Mouse (Mus musculus) midbrain, embryonic 13.5 days (tissue): ENCODE data around the gene Gapdh. TPM values are rescaled to one million over a fixed set of nuclear protein-coding genes. Genes with fewer than 3 reads are reported as not detected.

Experiments
- ATAC-seq: fragments of 200-750 bp; cut with Nextera tagmentation; 2 replicates; pipeline ENCODE4 v1.8.0; 2017; ENCODE audit warnings: mild to moderate bottlenecking, moderate TSS enrichment, moderate library complexity
- H3K27ac ChIP-seq: fragments of 300-500 bp; sonication (generic); 2 replicates; pipeline ENCODE4 v1.5.1; 2015; ENCODE audit warnings: inconsistent platforms, mild to moderate bottlenecking, moderate library complexity
- H3K27me3 ChIP-seq: fragments of 300-500 bp; sonication (generic); 2 replicates; pipeline ENCODE4 v1.6.1; 2015; ENCODE audit warnings: mild to moderate bottlenecking, inconsistent platforms
- H3K36me3 ChIP-seq: fragments of 300-500 bp; sonication (generic); 2 replicates; pipeline ENCODE4 v1.6.1; 2015; ENCODE audit warnings: mild to moderate bottlenecking, inconsistent platforms
- H3K4me1 ChIP-seq: fragments of 300-500 bp; sonication (generic); replicated peaks from 2 replicates; pipeline ENCODE4 v1.6.1; 2015; ENCODE audit warnings: inconsistent platforms
- H3K4me2 ChIP-seq: fragments of 300-500 bp; sonication (generic); replicated peaks from 2 replicates; pipeline ENCODE4 v1.6.1; 2015; ENCODE audit warnings: moderate library complexity, mild to moderate bottlenecking, inconsistent platforms
- H3K4me3 ChIP-seq: fragments of 300-500 bp; sonication (generic); replicated peaks from 2 replicates; pipeline ENCODE4 v1.5.1; 2015; ENCODE audit warnings: mild to moderate bottlenecking, inconsistent platforms
- H3K9ac ChIP-seq: fragments of 300-500 bp; sonication (generic); replicated peaks from 2 replicates; pipeline ENCODE4 v1.6.1; 2015; ENCODE audit warnings: mild to moderate bottlenecking, inconsistent platforms
- H3K9me3 ChIP-seq: fragments of 300-500 bp; sonication (generic); 2 replicates; pipeline ENCODE4 v1.6.1; 2016; ENCODE audit warnings: mild to moderate bottlenecking, inconsistent platforms
- WGBS: fragments of 180-500 bp; shearing (Covaris S2); methylation state at CpG from one replicate; pipeline ENCODE4 v1.1.7; 2015; 5-methylcytosine and 5-hydroxymethylcytosine counted together
- polyA plus RNA-seq: library from polyadenylated mRNA; unstranded; fragments of >200 nt; fragmentation: Nextera tagmentation; extraction: Ambion mirVana; gene quantifications from 2 replicates; pipeline ENCODE4 v1.2.1, GENCODE M21; 2015

Gapdh gene
- 1,484 and 1,546 TPM in 2 replicates for polyA plus RNA-seq

DNA sequence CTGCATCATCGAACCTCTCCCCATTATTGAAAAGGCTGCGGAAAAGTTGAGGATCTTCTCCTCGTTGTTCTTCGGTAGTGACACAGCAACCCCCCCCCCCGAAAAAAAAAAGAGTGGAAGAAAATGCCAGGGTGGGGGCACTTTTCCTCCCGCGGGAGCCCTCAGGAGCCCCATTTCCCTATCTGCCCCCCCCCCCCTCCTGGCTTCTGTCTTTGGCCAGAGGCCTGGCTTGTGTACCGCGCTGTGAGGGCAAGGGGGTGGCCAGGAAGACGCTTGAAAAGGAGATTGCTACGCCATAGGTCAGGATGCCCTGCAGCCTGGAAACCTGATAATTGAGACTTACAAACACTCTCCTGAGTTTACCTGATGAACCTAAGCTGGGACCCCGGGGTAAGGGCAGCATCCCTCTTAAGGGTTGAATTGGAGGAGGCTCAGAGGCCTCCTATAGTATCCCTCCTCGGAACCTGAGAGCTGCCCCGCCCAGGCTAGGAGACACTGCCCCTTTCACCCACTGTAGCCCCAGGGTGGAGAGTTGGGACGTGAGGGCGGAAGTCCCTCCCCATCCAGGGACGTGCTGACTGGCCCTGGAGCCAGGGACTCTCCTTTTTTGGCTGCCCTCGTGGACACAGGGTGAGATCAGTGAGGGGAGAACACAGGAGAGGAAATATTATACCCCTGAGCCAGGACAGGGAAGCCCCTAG lies at the start of gene Gapdh:
Gapdh (minus strand) TSS at position 417 of the 701 bp plus-strand sequence.
- peak within 1 kb of the TSS; percentile 96 for H3K4me2 ChIP-seq
- peaks cover 47% of the 10 kb centered on the region for H3K4me1 ChIP-seq
- H3K9ac ChIP-seq = peak within 1 kb of the TSS; percentile 98
- H3K4me3 ChIP-seq = peak within 1 kb of the TSS; percentile 98
- H3K27me3 ChIP-seq = no peaks in the 10 kb centered on the region
- H3K9me3 ChIP-seq = no peaks in the 10 kb centered on the region
- H3K27ac ChIP-seq = peak within 1 kb of the TSS; percentile 94
- peak; percentile 13 for ATAC-seq
- H3K36me3 ChIP-seq = peaks cover 65% of the 10 kb centered on the region
- 0% methylated on average over 18 of the region's 18 CpGs for WGBS

GRCm38 (mm10) chr6:125215148-125215954 lies 49.1 kb upstream of the Gapdh start, which contains the start of gene Vamp1:
TSS of gene Vamp1 (plus strand) at chr6:125215551.
- Histone ChIP-seq H3K9ac (peak within 1 kb of the TSS; percentile 79), H3K4me1 (peaks cover 11% of the 10 kb centered on the region), H3K36me3 (no peaks in the 10 kb centered on the region; the same call in 1 of the 2 replicates), H3K4me3 (peak within 1 kb of the TSS; percentile 72), H3K27me3 (peaks cover 33% of the 10 kb centered on the region), H3K27ac (peak within 1 kb of the TSS; percentile 77), H3K9me3 (no peaks in the 10 kb centered on the region), H3K4me2 (peak within 1 kb of the TSS; percentile 95)
- peak; percentile 97 for ATAC-seq
- under 1% methylated on average over 48 of the region's 48 CpGs for WGBS

- Histone ChIP-seq H3K9ac (no peak overlapping the region), H3K27me3 (peaks cover 37% of the 10 kb centered on the region), H3K4me3 (no peak overlapping the region), H3K4me1 (peaks cover 11% of the 10 kb centered on the region), H3K9me3 (no peaks in the 10 kb centered on the region), H3K4me2 (no peak overlapping the region), H3K36me3 (no peaks in the 10 kb centered on the region), H3K27ac (no peak overlapping the region)
- WGBS = 79% methylated on average over 6 of the region's 6 CpGs
- ATAC-seq = no peak
Observed at GRCm38 (mm10) chr6:125213715-125214114, 47.4 kb upstream of the Gapdh start.

GRCm38 (mm10) chr6:125213129-125213528 lies 46.9 kb upstream of the Gapdh start:
- Histone ChIP-seq H3K9ac (no peak overlapping the region), H3K4me2 (no peak overlapping the region), H3K4me3 (no peak overlapping the region), H3K4me1 (peaks cover 11% of the 10 kb centered on the region), H3K27me3 (peaks cover 37% of the 10 kb centered on the region), H3K27ac (no peak overlapping the region), H3K9me3 (no peaks in the 10 kb centered on the region), H3K36me3 (no peaks in the 10 kb centered on the region)
- 76% methylated on average over 6 of the region's 6 CpGs for WGBS
- no peak for ATAC-seq

GRCm38 (mm10) chr6:125212621-125213020 lies 46.4 kb upstream of the Gapdh start:
- Histone ChIP-seq H3K36me3 (no peaks in the 10 kb centered on the region), H3K4me1 (peaks cover 11% of the 10 kb centered on the region), H3K9ac (no peak overlapping the region), H3K27ac (no peak overlapping the region), H3K27me3 (peaks cover 37% of the 10 kb centered on the region), H3K4me2 (no peak overlapping the region), H3K9me3 (no peaks in the 10 kb centered on the region), H3K4me3 (no peak overlapping the region)
- 56% methylated on average over 2 of the region's 2 CpGs for WGBS
- no peak for ATAC-seq

DNA sequence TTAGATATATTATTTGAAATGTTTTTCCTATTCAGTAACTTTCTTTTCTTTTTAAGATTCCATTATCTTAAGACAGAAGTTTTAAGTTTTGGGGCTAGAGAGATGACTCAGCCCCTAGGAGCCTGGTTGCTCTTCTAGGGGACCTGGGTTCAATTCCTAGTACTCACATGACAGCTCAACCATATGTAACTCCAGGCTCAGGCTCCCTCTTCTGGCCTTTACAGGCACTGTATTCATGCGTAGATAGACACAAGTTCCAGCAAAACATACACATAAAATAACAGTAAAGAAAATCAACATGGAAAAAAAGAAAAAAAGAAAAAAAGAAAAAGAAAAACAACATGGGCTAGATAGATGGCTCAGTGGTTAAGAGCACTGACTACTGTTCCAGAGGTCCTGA lies 44.2 kb upstream of the Gapdh start:
- H3K4me2 ChIP-seq = no peak overlapping the region
- no peaks in the 10 kb centered on the region for H3K36me3 ChIP-seq
- peaks cover 30% of the 10 kb centered on the region for H3K27me3 ChIP-seq
- WGBS = 79% methylated on average over 1 of the region's 1 CpGs
- H3K9ac ChIP-seq = no peak overlapping the region
- no peak for ATAC-seq
- H3K4me1 ChIP-seq = no peaks in the 10 kb centered on the region
- no peak overlapping the region for H3K27ac ChIP-seq
- H3K9me3 ChIP-seq = no peaks in the 10 kb centered on the region
- no peak overlapping the region for H3K4me3 ChIP-seq

- WGBS = 84% methylated on average over 5 of the region's 5 CpGs
- no peaks in the 10 kb centered on the region for H3K9me3 ChIP-seq
- no peaks in the 10 kb centered on the region for H3K27me3 ChIP-seq
- H3K4me2 ChIP-seq = no peak overlapping the region
- peaks cover 23% of the 10 kb centered on the region for H3K4me1 ChIP-seq
- no peak overlapping the region for H3K9ac ChIP-seq
- H3K27ac ChIP-seq = no peak overlapping the region
- peaks cover 19% of the 10 kb centered on the region for H3K36me3 ChIP-seq
- no peak for ATAC-seq
- H3K4me3 ChIP-seq = no peak overlapping the region
Observed at GRCm38 (mm10) chr6:125197166-125197565, 30.9 kb upstream of the Gapdh start.

GRCm38 (mm10) chr6:125196301-125196700 lies 30.0 kb upstream of the Gapdh start:
- no peak overlapping the region for H3K27ac ChIP-seq
- 28% methylated on average over 3 of the region's 3 CpGs for WGBS
- H3K4me3 ChIP-seq = no peak overlapping the region
- H3K36me3 ChIP-seq = peaks cover 19% of the 10 kb centered on the region
- no peaks in the 10 kb centered on the region for H3K9me3 ChIP-seq
- H3K9ac ChIP-seq = no peak overlapping the region
- no peaks in the 10 kb centered on the region for H3K27me3 ChIP-seq
- H3K4me2 ChIP-seq = no peak overlapping the region
- ATAC-seq = no peak
- H3K4me1 ChIP-seq = peaks cover 23% of the 10 kb centered on the region

GRCm38 (mm10) chr6:125195541-125196075 lies 29.3 kb upstream of the Gapdh start:
- Histone ChIP-seq H3K9ac (no peak overlapping the region), H3K36me3 (peaks cover 19% of the 10 kb centered on the region), H3K27me3 (no peaks in the 10 kb centered on the region), H3K4me1 (peaks cover 25% of the 10 kb centered on the region), H3K4me3 (no peak overlapping the region), H3K9me3 (no peaks in the 10 kb centered on the region), H3K27ac (no peak overlapping the region), H3K4me2 (no peak overlapping the region)
- WGBS = 30% methylated on average over 1 of the region's 1 CpGs
- ATAC-seq = no peak

GRCm38 (mm10) chr6:125193390-125193789 lies 27.1 kb upstream of the Gapdh start:
- no peak for ATAC-seq
- no peaks in the 10 kb centered on the region for H3K9me3 ChIP-seq
- no peak overlapping the region for H3K27ac ChIP-seq
- H3K4me1 ChIP-seq = peaks cover 39% of the 10 kb centered on the region
- peak overlapping the region; percentile 90; the same call in 1 of the 2 replicates for H3K4me2 ChIP-seq
- peaks cover 32% of the 10 kb centered on the region for H3K36me3 ChIP-seq
- 81% methylated on average over 7 of the region's 7 CpGs for WGBS
- H3K9ac ChIP-seq = no peak overlapping the region
- no peaks in the 10 kb centered on the region for H3K27me3 ChIP-seq
- H3K4me3 ChIP-seq = no peak overlapping the region

DNA sequence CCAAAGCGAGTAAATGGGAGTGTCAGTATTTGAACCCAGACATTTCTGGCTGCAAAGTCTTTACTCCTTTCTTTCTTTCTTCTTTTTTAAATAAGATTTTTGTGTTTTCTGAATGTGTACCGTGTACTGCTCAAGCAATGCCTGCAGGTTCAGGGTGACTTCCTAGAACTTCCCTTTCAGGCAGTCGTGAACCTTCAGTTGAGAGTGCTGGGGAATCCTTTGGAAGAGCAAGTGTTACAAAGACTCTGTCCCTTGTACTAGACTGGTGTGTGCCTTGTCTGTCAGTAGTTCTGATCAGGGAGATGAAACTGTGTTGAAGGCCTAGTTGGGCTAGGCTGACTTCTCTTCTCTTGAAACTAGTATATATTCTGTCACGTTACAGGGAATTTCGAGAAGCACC lies 26.6 kb upstream of the Gapdh start:
- no peak for ATAC-seq
- 52% methylated on average over 5 of the region's 5 CpGs for WGBS
- H3K4me2 ChIP-seq = peak overlapping the region; percentile 90
- no peaks in the 10 kb centered on the region for H3K9me3 ChIP-seq
- H3K9ac ChIP-seq = peak overlapping the region; percentile 83
- no peaks in the 10 kb centered on the region for H3K27me3 ChIP-seq
- H3K36me3 ChIP-seq = peaks cover 35% of the 10 kb centered on the region
- H3K4me1 ChIP-seq = peaks cover 39% of the 10 kb centered on the region
- peak overlapping the region; percentile 100; the same call in 1 of the 2 replicates for H3K27ac ChIP-seq
- peak overlapping the region; percentile 72 for H3K4me3 ChIP-seq
